Mouse (Mus musculus) stomach, postnatal 0 days (tissue): Measurements from ENCODE around the gene Mnat1.

Experiments used
- CTCF ChIP-seq: IDR thresholded peaks from 2 replicates; pipeline ENCODE4 v1.5.1; 2016; ENCODE audit warnings: antibody characterized with exemption, low read depth, mild to moderate bottlenecking, moderate library complexity
- EP300 ChIP-seq: optimal IDR thresholded peaks from 2 replicates; pipeline ENCODE3; 2016; ENCODE audit warnings: antibody characterized with exemption

DNA sequence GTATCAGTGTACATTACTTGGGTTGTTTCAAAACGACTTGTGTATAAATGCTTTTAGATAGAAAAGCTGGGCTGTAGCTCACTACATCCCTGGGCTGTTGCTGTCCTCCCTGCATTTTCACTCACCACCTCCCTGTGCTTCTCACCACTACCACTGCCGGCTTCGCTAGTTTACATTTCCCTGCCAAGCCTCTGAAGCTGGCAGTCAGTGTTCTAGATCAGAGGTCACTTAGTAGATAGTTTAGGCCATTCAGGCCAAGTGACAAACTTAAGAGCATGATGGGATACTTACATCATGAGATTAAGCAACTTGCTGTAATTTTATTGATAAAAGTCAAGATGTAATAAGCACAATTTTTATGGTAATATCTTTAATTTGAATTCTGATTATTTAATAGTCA lies 151.4 kb downstream of the Mnat1 start:
- no peak for TF ChIP-seq EP300
- TF ChIP-seq CTCF = no peak
